Mouse (Mus musculus): ENCODE measurements around the gene Piezo1.

Piezo1 gene

GRCm38 (mm10) chr8:122544138-122544537, 7.0 kb downstream of the Piezo1 start:
- DNase-seq, result no peak

GRCm38 (mm10) chr8:122538310-122539076, 12.6 kb downstream of the Piezo1 start:
- DNase-seq, result no peak

- DNase-seq, result no peak
Observed at GRCm38 (mm10) chr8:122537812-122538211, 13.3 kb downstream of the Piezo1 start.

GRCm38 (mm10) chr8:122537033-122537432, 14.1 kb downstream of the Piezo1 start:
- no peak for DNase-seq

GRCm38 (mm10) chr8:122531312-122531711, 19.8 kb downstream of the Piezo1 start:
- DNase-seq, result no peak

- peak; percentile 92 for DNase-seq
Observed at GRCm38 (mm10) chr8:122529159-122529558, 22.0 kb downstream of the Piezo1 start.

- peak; percentile 36 for DNase-seq
Observed at GRCm38 (mm10) chr8:122527937-122528336, 23.2 kb downstream of the Piezo1 start.

- DNase-seq, result peak; percentile 88
Observed at GRCm38 (mm10) chr8:122526526-122527170, 24.5 kb downstream of the Piezo1 start.

GRCm38 (mm10) chr8:122526084-122526483, 25.0 kb downstream of the Piezo1 start:
- DNase-seq, result no peak

- no peak for DNase-seq
Observed at GRCm38 (mm10) chr8:122525004-122525403, 26.1 kb downstream of the Piezo1 start.

GRCm38 (mm10) chr8:122524506-122524905, 26.6 kb downstream of the Piezo1 start:
- peak; percentile 44 for DNase-seq

GRCm38 (mm10) chr8:122523652-122524360, 27.3 kb downstream of the Piezo1 start:
- peak; percentile 72 for DNase-seq

- peak; percentile 95 for DNase-seq
Observed at GRCm38 (mm10) chr8:122522796-122523651, 28.1 kb downstream of the Piezo1 start.

- no peak for DNase-seq
Observed at GRCm38 (mm10) chr8:122520611-122521010, 30.5 kb downstream of the Piezo1 start.

GRCm38 (mm10) chr8:122517541-122518190, 33.5 kb downstream of the Piezo1 start:
- DNase-seq, result peak; percentile 67

- peak; percentile 57 for DNase-seq
Observed at GRCm38 (mm10) chr8:122515699-122516098, 35.4 kb downstream of the Piezo1 start.

GRCm38 (mm10) chr8:122512392-122512791, 38.7 kb downstream of the Piezo1 start:
- DNase-seq, result no peak

- DNase-seq, result no peak
Observed at GRCm38 (mm10) chr8:122511552-122511951, 39.6 kb downstream of the Piezo1 start.

- DNase-seq, result peak; percentile 88
Observed at GRCm38 (mm10) chr8:122500856-122501255, 50.3 kb downstream of the Piezo1 start.

GRCm38 (mm10) chr8:122497912-122498311, 53.2 kb downstream of the Piezo1 start:
- no peak for DNase-seq

GRCm38 (mm10) chr8:122497016-122497734, 54.0 kb downstream of the Piezo1 start:
- DNase-seq, result no peak

Data from kidney, adult 9 months (tissue).